Mouse (Mus musculus) kidney, postnatal 14 days (tissue): ENCODE data around the gene Slc13a5.

Experiments used
- DNase-seq: peaks from one replicate; pipeline ENCODE4 v3.0.0; 2022; ENCODE audit warnings: mixed read lengths

Slc13a5 gene

DNA sequence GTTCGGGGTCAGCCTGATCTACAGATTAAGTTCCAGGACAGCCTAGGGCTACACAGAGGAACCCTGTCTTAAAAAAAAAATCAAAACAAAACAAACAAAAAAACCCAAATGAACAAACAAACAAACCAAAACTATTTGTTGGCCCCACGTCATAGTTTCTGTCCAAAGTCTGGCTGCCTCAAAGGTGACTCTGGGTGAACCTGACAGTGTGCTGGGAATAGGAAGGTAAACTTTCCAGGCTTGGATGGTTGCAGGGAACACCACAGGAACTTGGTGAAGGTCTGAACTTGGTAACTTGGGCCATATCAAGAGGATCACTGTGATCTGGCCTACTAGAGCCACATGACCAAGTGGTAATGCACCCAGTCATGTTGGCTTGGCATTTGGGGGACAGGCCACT lies 10.6 kb downstream of the Slc13a5 start:
- no peak for DNase-seq

GRCm38 (mm10) chr11:72255629-72256028 lies 11.4 kb downstream of the Slc13a5 start:
- no peak for DNase-seq

DNA sequence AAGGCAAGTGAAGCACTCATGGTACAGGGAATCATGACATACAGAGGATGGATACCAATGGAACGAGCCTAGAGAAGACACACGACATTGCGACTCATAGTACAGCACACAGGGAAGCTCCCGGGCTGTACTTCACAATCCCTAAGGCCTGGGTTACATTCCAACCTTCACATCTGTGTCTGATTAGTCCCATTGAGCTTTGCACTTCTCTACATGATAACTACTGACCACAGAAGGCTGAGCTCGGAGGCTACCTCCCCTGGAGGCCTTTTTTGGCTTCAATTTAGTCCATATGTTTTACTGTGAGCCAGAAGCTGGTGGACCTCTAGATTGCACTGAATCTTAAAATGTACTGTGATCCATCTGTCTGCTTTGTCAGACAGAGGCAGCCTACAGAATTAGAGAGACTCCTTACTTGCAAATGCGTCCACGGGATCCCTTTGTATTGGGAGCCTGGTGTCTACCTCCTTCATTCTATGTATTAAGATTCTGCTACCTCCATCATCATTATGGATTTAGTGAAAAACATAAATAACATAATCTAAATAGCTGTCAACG lies 21.7 kb downstream of the Slc13a5 start:
- DNase-seq: no peak

GRCm38 (mm10) chr11:72240062-72240860 lies 26.8 kb downstream of the Slc13a5 start:
- DNase-seq: no peak

- no peak for DNase-seq
These were observed 33.0 kb downstream of the Slc13a5 start for GRCm38 (mm10) chr11:72234013-72234412.

DNA sequence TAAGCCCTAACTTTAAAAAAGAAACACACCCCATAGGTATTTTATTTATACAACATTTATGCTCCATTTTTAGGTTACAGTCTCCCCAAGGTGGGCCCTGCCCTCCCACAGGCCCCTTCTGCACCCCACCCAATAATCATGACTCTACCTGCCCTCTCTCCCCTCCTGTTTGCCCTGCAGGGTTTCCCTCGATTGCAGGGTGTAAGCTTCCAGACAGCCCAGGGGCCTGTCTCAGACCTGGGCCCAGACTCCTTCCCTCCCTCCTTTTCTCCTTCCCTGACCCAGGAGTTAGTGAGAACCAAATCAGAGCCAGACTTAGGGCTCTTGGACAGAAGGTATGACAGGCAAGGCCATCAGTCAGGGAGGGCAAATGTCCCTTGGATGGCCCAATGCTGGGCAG lies 34.0 kb downstream of the Slc13a5 start:
- no peak for DNase-seq

- no peak for DNase-seq
These were observed 35.0 kb downstream of the Slc13a5 start for GRCm38 (mm10) chr11:72232068-72232467.

GRCm38 (mm10) chr11:72228513-72228912 lies 38.5 kb downstream of the Slc13a5 start:
- DNase-seq: no peak

DNA sequence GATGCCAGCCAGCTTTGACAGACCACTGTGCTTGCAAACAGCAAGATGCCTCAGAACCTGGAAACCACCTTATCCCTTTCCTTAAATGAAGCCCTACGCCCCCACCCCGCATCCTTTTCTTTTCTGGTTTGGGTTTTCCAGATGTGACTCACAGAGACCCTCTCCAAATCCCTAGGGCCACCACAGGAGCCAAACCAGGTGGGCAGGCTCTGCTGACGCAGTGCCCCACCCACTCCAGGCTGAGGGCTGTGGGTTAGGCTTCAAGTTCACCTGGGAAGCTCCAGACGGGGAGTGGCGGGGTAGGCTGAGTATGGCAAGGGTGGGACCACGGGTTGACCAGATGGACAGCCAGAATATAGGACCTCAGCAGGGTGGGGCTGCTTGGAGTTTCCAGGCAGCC lies 40.1 kb downstream of the Slc13a5 start:
- DNase-seq: no peak

DNA sequence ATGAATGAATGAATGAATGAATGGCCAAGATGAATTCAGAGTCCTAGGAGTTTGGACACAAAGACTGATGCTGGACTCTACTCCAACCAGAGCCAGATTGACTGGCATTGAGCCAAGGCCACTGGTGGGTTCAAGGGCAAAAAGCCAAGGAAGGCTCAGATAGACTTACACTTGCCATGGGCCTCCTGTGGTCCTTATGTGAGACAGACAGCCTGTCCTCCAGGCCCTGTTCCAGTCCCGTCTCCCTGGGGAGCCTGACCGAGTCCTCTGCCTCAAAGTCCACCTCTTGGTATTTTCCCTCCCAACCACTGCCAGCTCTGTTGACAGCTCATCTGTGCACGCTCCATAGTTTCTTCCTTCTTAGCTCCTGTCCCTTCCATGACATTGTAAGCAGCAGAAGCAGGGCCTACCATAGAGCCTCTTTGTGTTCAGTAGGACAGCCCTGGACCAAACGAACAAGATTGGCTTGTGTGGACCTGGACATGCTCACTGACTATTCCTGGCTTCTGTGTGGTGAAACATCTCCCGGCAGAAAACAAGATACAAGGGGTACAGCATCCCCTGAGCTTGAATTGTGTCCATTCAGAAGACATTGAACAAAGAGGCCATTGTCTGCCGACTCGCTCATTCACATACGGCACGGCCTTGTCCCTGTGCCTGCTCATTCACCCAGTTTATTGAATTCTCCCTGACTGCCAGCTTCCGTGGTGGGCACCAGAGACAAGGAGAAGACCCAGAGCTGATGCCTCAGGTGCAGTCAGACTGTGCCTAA lies 40.8 kb downstream of the Slc13a5 start:
- DNase-seq: peak; percentile 20

- peak; percentile 77 for DNase-seq
These were observed 42.2 kb downstream of the Slc13a5 start for GRCm38 (mm10) chr11:72224865-72225264.

DNA sequence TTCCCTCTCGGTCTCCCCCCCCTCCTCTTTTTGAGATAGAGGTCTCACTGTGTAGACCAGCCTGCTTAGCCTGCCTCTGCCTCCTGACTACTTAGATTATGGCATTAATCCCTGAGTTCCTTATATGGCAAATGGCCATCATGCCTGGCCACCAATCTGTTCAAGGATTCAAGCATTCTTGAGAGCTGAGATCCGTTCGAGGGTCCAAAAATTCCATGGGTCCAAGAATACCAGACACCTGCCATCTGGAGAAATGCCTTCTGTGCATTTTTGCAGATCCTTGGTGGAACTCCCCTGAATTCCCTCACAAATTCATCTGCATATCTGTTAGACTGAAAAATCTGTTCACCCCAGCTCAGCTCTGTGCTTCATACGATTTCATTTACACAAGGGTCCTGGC lies 43.6 kb downstream of the Slc13a5 start:
- DNase-seq: no peak

DNA sequence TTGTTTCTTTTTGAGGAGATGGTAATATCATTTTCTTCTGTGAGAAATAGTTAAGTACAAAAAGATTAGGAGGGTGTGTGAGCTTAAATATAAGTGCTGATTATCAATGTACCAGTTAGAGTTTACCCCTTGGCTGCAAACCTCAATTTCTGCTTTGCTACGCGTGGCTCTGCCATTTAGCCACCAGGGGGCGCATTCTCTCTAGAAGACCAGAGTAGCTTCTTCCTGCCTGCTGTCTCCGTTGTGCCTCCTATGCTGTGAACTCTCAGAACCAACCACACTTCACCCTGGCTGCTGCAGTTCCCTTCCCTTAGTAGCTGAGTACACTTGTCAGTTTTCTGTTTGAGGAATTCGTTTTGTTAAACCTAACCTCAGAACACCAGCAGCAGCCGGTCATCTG lies 45.7 kb downstream of the Slc13a5 start:
- peak; percentile 67 for DNase-seq

- no peak for DNase-seq
These were observed 49.9 kb downstream of the Slc13a5 start for GRCm38 (mm10) chr11:72217116-72217515.

GRCm38 (mm10) chr11:72215410-72215797 lies 51.6 kb downstream of the Slc13a5 start, which contains the start of gene Med31:
Gene Med31, minus strand, starts transcription at chr11:72215592.
- peak; percentile 89 for DNase-seq

- peak; percentile 96 for DNase-seq
These were observed 52.2 kb downstream of the Slc13a5 start for GRCm38 (mm10) chr11:72214591-72215409.

DNA sequence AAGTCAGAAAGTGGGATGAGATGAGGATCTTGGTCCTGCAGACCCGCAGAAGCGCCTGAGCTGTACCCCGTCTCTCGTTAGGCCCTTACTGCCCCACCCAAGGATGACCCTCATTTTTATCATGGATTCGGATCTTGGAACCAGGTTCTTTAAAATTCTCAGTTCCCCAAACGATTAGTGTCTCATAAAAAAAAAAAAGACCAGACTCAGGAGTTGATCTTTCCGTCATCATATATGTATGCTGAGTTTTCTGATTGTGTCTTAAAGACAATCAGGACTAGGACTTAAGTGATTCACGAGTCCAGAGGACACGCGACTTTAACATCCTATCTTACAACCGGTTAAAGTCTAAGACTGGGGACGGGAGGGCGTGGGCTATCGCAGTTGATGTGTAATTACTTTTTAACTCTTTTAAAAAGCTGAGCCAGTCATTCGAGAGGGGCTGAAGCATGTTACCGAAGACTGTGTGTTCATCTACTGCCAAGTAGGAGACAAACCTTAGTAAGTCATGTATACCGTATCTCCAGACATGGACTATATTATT lies 59.1 kb downstream of the Slc13a5 start:
- DNase-seq: peak; percentile 38

DNA sequence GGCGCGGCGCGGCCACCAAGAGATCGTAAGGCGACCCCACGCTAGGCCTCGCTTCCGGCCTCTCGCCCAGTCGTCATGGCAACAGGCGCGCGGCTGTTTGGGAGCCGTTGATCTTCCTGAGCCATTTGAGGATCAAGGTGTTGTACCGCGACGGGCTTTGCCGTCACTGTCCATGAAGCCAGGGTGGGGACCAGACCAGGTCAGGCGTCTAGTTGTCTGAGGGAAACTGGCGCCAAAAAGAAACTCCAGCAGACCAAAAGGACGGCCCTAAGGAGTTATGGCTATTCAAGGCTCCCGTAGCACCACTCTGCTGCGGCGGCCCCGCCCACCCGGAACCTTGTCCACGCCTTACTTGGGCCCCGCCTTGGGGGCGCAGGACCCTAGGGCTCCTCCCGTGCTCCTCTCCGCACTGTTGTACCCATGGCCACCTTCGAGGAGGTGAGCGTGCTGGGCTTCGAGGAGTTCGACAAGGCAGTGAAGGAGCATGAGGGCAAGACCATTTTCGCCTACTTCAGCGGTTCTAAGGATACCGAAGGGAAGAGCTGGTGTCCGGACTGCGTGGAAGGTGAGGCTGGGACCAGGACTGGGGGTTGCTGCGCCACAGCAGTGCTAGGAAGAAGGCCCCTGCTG lies 59.7 kb downstream of the Slc13a5 start, which contains the start of the genes 4933427D14Rik and Txndc17:
Gene 4933427D14Rik, minus strand, starts transcription at position 256 of the 630 bp plus-strand sequence.
Gene Txndc17, plus strand, starts transcription at position 344 of the 630 bp plus-strand sequence.
- peak; percentile 94 for DNase-seq

GRCm38 (mm10) chr11:72206341-72207203 lies 60.5 kb downstream of the Slc13a5 start, which contains the start of gene Gm43951:
Gene Gm43951, minus strand, starts transcription at chr11:72206840.
- DNase-seq: peak; percentile 33

- no peak for DNase-seq
These were observed 61.8 kb downstream of the Slc13a5 start for GRCm38 (mm10) chr11:72205256-72205655.

GRCm38 (mm10) chr11:72203440-72203839 lies 63.6 kb downstream of the Slc13a5 start:
- DNase-seq: no peak
